Mouse (Mus musculus): ENCODE data around the gene Mageb5.
"Not testable (repeated sequence)": the region's sequence is repeated elsewhere in the genome, so short reads cannot be mapped to it uniquely, and the experiment has no call there.

Mageb5 gene

GRCm38 (mm10) chrX:91782918-91783317, at the start of gene Mageb5:
Gene Mageb5 (minus strand): TSS chrX:91783018.
- CTCF ChIA-PET = not testable (repeated sequence)

GRCm38 (mm10) chrX:91759591-91760226, 23.1 kb downstream of the Mageb5 start:
- CTCF ChIA-PET = not testable (repeated sequence)
